Mouse (Mus musculus): ENCODE results near the gene Map3k10.

GRCm38 (mm10) chr7:27621028-27621427 lies 53.4 kb downstream of the Map3k10 start:
- TF ChIP-seq CEBPB (IDR thresholded peaks at IDR 0.05; ENCODE audit: low read depth) (no peak), CTCF (IDR thresholded peaks at IDR 0.05; ENCODE audit: control insufficient read depth, insufficient read depth, insufficient read length) (no peak), MYOG (IDR thresholded peaks at IDR 0.05; ENCODE audit: control insufficient read depth, extremely low read depth, insufficient read length) (no peak), USF1 (IDR thresholded peaks at IDR 0.05; ENCODE audit: low read depth) (no peak), FOSL1 (IDR thresholded peaks at IDR 0.05; ENCODE audit: insufficient read depth, low read length, poor library complexity, severe bottlenecking) (no peak), MAX (IDR thresholded peaks at IDR 0.05) (no peak)
